Mouse (Mus musculus) heart, embryonic 10.5 days (tissue): Measurements from ENCODE around the gene Ddx19a. TPM values are rescaled to one million over a fixed set of nuclear protein-coding genes. Genes with fewer than 3 reads are reported as not detected.
"Not testable (repeated sequence)": the region's sequence is repeated elsewhere in the genome, so short reads cannot be mapped to it uniquely, and the experiment has no call there.

Experiments used
- DNase-seq: peaks from one replicate; pipeline ENCODE4 v3.0.0-alpha.2; 2017; ENCODE audit warnings: low spot score
- H3K27ac ChIP-seq: fragments of 300-500 bp; sonication (generic); 2 replicates; pipeline ENCODE4 v1.5.1; 2016; ENCODE audit warnings: mild to moderate bottlenecking
- H3K27me3 ChIP-seq: fragments of 300-500 bp; sonication (generic); 2 replicates; pipeline ENCODE4 v1.6.1; 2016; ENCODE audit warnings: mild to moderate bottlenecking; ENCODE audit not compliant: poor library complexity, insufficient read depth, severe bottlenecking
- H3K36me3 ChIP-seq: fragments of 300-500 bp; sonication (generic); 2 replicates; pipeline ENCODE4 v1.6.1; 2016; ENCODE audit warnings: mild to moderate bottlenecking, moderate library complexity
- H3K4me1 ChIP-seq: fragments of 300-500 bp; sonication (generic); 2 replicates; pipeline ENCODE4 v1.6.1; 2016; ENCODE audit warnings: mild to moderate bottlenecking
- H3K4me3 ChIP-seq: fragments of 300-500 bp; sonication (generic); 2 replicates; pipeline ENCODE4 v1.5.1; 2016; ENCODE audit warnings: mild to moderate bottlenecking, moderate library complexity
- H3K9me3 ChIP-seq: fragments of 300-500 bp; sonication (generic); 2 replicates; pipeline ENCODE4 v1.6.1; 2016; ENCODE audit warnings: mild to moderate bottlenecking, moderate library complexity
- WGBS: fragments of 180-500 bp; shearing (Covaris S2); methylation state at CpG from one replicate; pipeline ENCODE4 v1.1.7; 2016; 5-methylcytosine and 5-hydroxymethylcytosine counted together
- polyA plus RNA-seq: library from polyadenylated mRNA; unstranded; fragments of >200 nt; fragmentation: Nextera tagmentation; extraction: Ambion mirVana; gene quantifications from 2 replicates; pipeline ENCODE4 v1.2.1, GENCODE M21; 2016

The Ddx19a gene
- polyA plus RNA-seq, 1 experiment from 2014 or later: 23.5 TPM

- not testable (repeated sequence) for H3K4me3 ChIP-seq, H3K27ac ChIP-seq, DNase-seq, H3K9me3 ChIP-seq, H3K4me1 ChIP-seq, H3K27me3 ChIP-seq
- H3K36me3 ChIP-seq: peaks cover 67% of the 10 kb centered on the region
- WGBS: 80% methylated on average over 8 of the region's 10 CpGs
These were observed 12.8 kb upstream of the Ddx19a start for GRCm38 (mm10) chr8:111010230-111010991.

- Histone ChIP-seq H3K9me3 (no peaks in the 10 kb centered on the region), H3K4me1 (peaks cover 13% of the 10 kb centered on the region), H3K27ac (peak overlapping the region; percentile 92), H3K36me3 (peaks cover 23% of the 10 kb centered on the region), H3K27me3 (no peaks in the 10 kb centered on the region), H3K4me3 (peak overlapping the region; percentile 92)
- no peak for DNase-seq
- 31% methylated on average over 16 of the region's 16 CpGs for WGBS
These were observed 764 bp downstream of the Ddx19a start for GRCm38 (mm10) chr8:110996641-110997430.

GRCm38 (mm10) chr8:110990017-110990416, 7.6 kb downstream of the Ddx19a start:
- DNase-seq: no peak
- no peaks in the 10 kb centered on the region for H3K27me3 ChIP-seq
- no peak overlapping the region for H3K27ac ChIP-seq
- WGBS: 89% methylated on average over 9 of the region's 9 CpGs
- H3K36me3 ChIP-seq: peaks cover 85% of the 10 kb centered on the region
- H3K4me3 ChIP-seq: no peak overlapping the region
- H3K4me1 ChIP-seq: no peaks in the 10 kb centered on the region
- H3K9me3 ChIP-seq: no peaks in the 10 kb centered on the region

- DNase-seq: no peak
- 78% methylated on average over 8 of the region's 8 CpGs for WGBS
- H3K4me1 ChIP-seq: no peaks in the 10 kb centered on the region
- no peak overlapping the region for H3K4me3 ChIP-seq
- H3K27ac ChIP-seq: no peak overlapping the region
- H3K27me3 ChIP-seq: no peaks in the 10 kb centered on the region
- peaks cover 93% of the 10 kb centered on the region for H3K36me3 ChIP-seq
- no peaks in the 10 kb centered on the region for H3K9me3 ChIP-seq
These were observed 9.5 kb downstream of the Ddx19a start for GRCm38 (mm10) chr8:110987805-110988744.

DNA sequence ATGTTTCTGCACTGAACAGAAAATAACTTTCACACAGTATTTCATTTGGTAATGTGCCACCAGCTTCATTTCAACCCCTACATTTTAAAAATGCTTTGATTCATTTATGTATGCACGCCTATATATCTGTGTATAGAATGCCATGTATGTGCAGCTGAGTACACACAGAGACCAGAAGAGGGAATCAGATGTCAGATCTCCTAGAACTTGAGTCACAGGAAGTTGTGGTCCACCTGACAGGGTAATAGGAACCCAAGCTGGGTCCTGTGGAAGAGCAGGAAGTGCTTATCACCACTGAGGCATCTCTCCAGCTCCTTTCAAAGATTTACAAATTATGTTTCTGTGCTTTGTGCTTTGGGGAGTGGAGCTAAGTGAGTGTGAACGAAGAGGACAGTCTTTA, 16.3 kb downstream of the Ddx19a start:
- no peaks in the 10 kb centered on the region for H3K9me3 ChIP-seq
- no peaks in the 10 kb centered on the region for H3K27me3 ChIP-seq
- no peak overlapping the region for H3K27ac ChIP-seq
- no peak for DNase-seq
- no peak overlapping the region for H3K4me3 ChIP-seq
- no peaks in the 10 kb centered on the region for H3K4me1 ChIP-seq
- peaks cover 84% of the 10 kb centered on the region for H3K36me3 ChIP-seq
- 80% methylated on average over 2 of the region's 2 CpGs for WGBS

DNA sequence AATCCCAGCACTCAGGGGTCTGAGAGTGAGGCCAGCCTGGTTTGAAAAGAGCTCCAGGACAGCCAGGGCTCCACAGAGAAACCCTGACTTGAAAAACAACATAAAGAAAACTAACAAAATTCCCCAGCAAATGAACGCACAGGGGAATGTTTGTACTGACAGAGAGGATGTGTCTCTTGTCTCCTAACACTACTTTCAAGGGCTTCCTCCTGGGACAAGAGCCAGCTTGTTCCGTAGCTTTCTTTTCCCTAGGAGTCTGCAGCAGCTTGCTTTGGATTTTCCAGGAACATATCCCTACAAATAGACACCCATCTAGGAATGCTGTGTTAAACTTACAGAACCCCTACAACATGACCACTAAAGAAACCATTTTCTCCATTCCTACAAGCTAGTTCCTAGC, 19.6 kb downstream of the Ddx19a start:
- not testable (repeated sequence) for H3K4me1 ChIP-seq, H3K9me3 ChIP-seq, H3K4me3 ChIP-seq, DNase-seq, H3K27me3 ChIP-seq, H3K27ac ChIP-seq
- H3K36me3 ChIP-seq: peaks cover 79% of the 10 kb centered on the region
- WGBS: 92% methylated on average over 2 of the region's 2 CpGs

GRCm38 (mm10) chr8:110976532-110976931, 21.1 kb downstream of the Ddx19a start:
- peaks cover 74% of the 10 kb centered on the region for H3K36me3 ChIP-seq
- not testable (repeated sequence) for H3K27me3 ChIP-seq, H3K9me3 ChIP-seq, H3K4me1 ChIP-seq, H3K27ac ChIP-seq, H3K4me3 ChIP-seq, DNase-seq
- WGBS: 91% methylated on average over 8 of the region's 8 CpGs

GRCm38 (mm10) chr8:110969910-110970770, 27.5 kb downstream of the Ddx19a start:
- peak; percentile 96 for DNase-seq
- H3K27me3 ChIP-seq: no peaks in the 10 kb centered on the region
- peak overlapping the region; percentile 63 for H3K4me3 ChIP-seq
- peak overlapping the region; percentile 88 for H3K27ac ChIP-seq
- H3K4me1 ChIP-seq: peaks cover 25% of the 10 kb centered on the region
- 6% methylated on average over 45 of the region's 45 CpGs for WGBS
- peaks cover 71% of the 10 kb centered on the region for H3K36me3 ChIP-seq
- H3K9me3 ChIP-seq: no peaks in the 10 kb centered on the region

DNA sequence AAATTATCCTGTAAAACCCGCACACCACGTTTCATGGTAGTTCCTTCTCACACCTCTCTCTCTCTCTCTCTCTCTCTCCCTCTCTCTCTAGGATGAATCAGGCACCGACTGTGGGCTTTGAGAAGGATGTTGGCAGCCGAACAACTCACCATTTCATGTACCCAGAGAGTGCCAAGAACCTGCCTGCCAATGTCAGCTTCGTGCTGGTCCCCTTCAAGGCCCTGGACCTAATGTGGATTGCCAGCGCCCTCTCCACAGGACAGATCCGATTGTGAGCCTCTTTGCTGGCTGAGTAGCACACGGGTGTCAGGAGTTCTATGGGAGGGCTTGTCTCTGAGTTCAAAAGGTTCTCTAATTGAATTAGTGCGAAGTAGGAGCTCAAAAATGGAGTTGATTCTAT, 30.3 kb downstream of the Ddx19a start:
- Histone ChIP-seq H3K9me3 (no peaks in the 10 kb centered on the region), H3K4me1 (peaks cover 30% of the 10 kb centered on the region), H3K27ac (no peak overlapping the region), H3K27me3 (no peaks in the 10 kb centered on the region), H3K4me3 (no peak overlapping the region), H3K36me3 (peaks cover 66% of the 10 kb centered on the region)
- 84% methylated on average over 9 of the region's 9 CpGs for WGBS
- no peak for DNase-seq

GRCm38 (mm10) chr8:110966586-110966985, 31.0 kb downstream of the Ddx19a start:
- Histone ChIP-seq H3K9me3 (no peaks in the 10 kb centered on the region), H3K27ac (peak overlapping the region; percentile 10; the same call in 1 of the 2 replicates), H3K27me3 (no peaks in the 10 kb centered on the region), H3K4me3 (no peak overlapping the region), H3K4me1 (peaks cover 30% of the 10 kb centered on the region), H3K36me3 (peaks cover 70% of the 10 kb centered on the region)
- WGBS: 80% methylated on average over 8 of the region's 8 CpGs
- no peak for DNase-seq

DNA sequence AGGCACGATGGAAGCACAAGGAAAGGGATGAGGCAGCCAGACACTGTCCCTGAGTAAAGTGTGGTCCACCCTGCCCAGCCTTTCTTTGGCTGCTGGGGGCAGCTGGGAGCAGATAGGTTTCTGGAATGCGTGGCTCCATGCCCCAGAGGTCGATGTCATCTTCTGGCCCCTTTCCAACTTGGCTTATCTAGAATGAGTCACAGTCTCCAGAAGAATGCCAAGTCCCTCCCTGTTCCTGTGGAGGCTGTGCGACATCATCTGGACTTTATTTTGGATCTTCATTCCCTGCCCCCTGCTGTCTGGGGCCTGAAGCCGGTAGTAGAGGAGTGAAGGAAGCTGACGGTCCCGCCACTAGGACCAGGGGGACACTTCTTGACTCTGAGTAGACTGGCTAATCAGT, 32.0 kb downstream of the Ddx19a start:
- Histone ChIP-seq H3K4me3 (no peak overlapping the region), H3K36me3 (peaks cover 66% of the 10 kb centered on the region), H3K4me1 (peaks cover 24% of the 10 kb centered on the region), H3K9me3 (no peaks in the 10 kb centered on the region), H3K27me3 (no peaks in the 10 kb centered on the region), H3K27ac (peak overlapping the region; percentile 62)
- WGBS: 23% methylated on average over 7 of the region's 7 CpGs
- DNase-seq: peak; percentile 92

DNA sequence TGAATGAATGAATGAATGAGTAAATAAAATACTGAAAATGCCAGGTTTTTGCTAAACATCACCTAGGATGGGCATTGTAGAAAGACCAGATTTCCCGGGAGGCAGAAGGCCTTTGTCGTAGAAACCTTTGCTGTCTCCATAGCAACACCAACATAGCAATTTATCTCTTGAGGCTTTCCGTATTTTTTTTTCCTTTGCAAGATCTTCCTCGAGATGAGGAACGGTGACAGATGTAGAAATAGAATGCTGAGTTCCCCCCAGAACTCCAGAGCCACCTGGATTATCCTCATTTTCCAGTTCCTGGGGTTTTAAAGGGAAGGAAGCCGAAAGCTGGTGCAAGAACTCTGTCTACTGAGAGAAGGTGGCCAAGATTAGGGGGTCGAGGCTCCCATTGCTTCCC, 32.9 kb downstream of the Ddx19a start:
- Histone ChIP-seq H3K9me3 (no peaks in the 10 kb centered on the region), H3K36me3 (peaks cover 74% of the 10 kb centered on the region), H3K27me3 (no peaks in the 10 kb centered on the region), H3K4me3 (no peak overlapping the region), H3K27ac (peak overlapping the region; percentile 62; the same call in 1 of the 2 replicates), H3K4me1 (peaks cover 17% of the 10 kb centered on the region)
- no peak for DNase-seq
- WGBS: 75% methylated on average over 7 of the region's 7 CpGs
